Mouse (Mus musculus): ENCODE results near the gene Actr5. TPM values are rescaled to one million over a fixed set of nuclear protein-coding genes. Genes with fewer than 3 reads are reported as not detected.

Gene Actr5
- polyA plus RNA-seq, 1 experiment from 2014 or later: 18.4 TPM

DNA sequence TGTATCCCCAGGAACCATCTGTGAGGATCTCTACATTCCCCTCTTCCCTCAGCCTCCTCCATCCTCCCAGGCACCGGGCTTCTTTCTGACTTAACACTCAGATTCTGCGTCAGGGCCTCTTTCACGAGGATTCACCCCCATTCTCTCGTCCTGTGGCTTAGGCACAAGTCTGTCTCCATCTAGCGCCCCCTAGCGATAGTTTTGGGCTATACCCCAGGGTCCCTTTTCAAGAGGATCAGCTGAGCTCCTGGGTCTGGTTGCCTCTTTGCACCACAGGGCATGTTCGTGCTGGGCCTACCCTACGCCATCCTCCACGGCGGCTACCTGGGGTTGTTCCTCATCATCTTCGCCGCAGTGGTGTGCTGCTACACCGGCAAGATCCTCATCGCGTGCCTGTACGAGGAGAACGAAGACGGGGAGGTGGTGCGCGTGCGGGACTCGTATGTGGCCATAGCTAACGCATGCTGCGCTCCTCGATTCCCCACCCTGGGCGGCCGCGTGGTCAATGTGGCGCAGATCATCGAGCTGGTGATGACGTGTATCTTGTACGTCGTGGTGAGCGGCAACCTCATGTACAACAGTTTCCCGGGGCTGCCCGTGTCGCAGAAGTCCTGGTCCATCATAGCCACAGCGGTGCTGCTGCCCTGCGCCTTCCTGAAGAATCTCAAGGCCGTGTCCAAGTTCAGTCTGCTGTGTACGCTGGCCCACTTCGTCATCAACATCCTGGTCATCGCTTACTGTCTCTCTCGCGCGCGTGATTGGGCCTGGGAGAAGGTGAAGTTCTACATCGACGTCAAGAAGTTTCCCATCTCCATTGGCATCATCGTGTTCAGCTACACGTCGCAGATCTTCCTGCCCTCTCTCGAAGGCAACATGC, 10.9 kb upstream of the Actr5 start:
- peak; percentile 85 for DNase-seq (ENCODE audit: low spot score)

DNA sequence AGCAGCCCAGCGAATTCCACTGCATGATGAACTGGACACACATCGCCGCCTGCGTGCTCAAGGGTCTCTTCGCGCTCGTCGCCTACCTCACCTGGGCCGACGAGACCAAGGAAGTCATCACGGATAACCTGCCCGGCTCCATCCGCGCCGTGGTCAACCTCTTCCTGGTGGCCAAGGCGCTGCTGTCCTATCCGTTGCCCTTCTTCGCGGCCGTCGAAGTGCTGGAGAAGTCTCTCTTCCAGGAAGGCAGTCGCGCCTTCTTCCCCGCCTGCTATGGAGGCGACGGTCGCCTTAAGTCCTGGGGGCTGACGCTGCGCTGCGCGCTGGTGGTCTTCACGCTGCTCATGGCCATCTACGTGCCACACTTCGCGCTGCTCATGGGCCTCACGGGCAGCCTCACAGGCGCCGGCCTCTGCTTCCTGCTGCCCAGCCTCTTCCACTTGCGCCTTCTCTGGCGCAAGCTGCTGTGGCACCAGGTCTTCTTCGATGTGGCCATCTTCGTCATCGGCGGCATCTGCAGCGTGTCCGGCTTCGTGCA, 10.2 kb upstream of the Actr5 start:
- DNase-seq (ENCODE audit: low spot score): no peak

DNA sequence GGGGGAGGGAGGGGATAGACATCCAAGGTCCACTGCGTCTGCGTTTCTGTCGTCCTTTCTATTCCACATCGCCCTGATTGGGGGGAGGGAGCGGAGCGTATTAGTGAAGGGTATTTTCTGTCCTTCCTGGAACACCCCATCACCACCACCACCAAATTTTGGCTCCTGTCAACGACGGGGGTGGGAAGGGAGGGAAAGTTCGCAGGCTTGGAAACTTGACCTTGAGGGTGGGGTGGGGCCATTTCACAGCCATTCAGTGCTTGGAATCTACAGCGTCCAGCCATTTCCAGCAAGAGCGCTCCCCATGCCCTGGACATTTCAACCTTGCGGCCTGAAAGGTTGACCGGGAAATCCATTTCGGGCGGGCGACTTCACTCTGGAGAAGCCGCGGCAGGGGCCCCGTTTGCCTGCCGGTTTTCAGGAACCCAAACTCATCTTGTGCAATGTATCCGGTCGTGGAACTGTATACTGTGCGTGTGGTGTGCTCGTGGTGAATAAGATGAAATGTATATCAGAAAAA, 9.5 kb upstream of the Actr5 start:
- DNase-seq (ENCODE audit: low spot score): no peak

DNA sequence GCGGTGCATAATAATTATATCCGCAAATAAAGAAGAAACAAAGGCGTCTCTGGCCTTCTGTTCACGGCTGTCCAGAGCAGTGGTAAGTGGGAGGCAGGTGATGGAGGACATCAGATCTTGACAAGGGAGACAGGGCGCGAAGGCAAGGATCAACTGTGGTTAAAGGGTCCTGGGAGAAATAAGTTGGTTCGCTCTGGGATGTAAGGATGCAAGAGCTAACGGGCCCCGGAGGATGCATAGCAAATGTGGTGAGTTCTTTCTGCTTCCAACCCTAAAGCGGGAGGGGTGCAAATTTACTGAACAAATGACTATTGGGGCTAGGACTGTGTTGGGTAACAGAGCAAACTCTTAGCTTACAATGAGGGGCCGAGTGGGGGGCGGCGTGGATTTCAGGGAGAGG, 9.0 kb upstream of the Actr5 start:
- DNase-seq (ENCODE audit: low spot score): no peak

DNA sequence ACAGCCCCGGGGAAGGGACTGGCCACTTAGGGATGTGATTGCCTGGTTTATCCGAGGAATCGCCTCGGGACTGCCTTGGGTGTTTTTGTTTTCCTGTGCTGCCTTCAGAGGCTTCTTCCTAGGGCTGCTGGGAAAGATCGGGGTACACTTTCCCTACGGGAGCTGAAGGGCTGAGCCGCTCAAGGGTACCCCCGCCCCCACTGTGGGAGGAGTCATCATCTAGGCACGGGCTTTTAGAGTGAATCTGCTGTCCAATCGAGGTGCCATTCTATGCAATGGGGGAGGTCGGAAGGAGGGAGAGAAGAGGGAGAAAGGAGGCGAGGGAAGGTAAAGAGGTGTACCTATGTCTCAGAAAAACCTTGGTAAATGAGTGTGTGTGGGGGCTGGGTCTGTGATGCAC, 8.4 kb upstream of the Actr5 start:
- DNase-seq (ENCODE audit: low spot score): no peak

DNA sequence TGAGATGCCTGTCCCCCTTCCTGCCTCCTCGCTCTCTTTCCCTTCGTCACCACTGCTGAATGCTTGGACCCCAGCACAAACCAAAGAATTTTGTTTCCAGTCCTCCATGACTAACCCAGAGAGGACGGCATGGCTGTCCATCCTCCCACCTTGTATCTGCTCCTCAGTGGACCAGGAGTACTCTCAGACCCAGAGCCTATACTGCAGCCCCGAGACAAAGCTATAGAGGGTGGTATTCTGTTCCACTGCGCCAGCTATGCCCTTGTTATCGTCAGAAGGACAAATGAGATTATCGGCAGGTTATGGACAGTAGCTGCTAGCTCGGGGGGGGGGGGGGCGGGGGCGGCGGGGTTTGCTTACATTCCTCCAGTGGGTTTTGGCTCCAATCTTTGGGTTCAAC, 7.9 kb upstream of the Actr5 start:
- DNase-seq (ENCODE audit: low spot score): no peak

DNA sequence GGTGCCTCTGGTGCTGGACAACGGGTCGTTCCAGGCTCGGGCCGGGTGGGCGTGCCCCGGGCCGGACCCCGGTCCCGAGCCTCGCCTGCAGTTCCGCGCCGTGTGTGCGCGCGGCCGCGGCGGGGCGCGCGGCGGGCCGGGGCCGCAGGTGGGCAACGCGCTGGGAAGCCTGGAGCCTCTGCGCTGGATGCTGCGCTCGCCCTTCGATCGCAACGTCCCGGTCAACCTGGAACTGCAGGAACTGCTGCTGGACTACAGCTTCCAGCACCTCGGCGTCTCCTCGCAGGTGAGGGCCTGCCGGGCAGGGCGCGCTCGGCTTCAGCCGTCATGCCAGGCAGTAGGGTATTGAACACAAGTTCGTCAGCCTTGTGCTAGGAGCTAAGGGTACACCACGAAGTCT, 543 bp downstream of the Actr5 start:
- DNase-seq (ENCODE audit: low spot score): no peak

DNA sequence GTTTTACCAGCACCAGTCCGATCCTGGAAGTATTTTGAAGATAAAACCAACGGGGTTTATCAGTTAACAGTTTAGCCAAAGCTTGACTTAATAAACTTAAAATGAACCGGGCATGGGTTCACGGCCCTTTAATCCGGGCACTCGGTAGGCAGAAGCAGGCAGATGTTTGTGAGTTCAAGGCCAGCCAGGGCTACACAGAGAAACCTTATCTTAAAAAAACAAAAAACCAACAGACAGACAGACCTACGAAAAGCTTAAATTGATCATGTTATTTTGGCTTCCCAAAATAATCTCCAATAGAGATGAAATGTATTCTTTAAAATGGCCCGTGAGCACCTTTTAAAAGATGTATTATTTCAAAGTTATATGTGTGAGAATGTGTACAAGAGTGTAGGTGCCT, 1.0 kb downstream of the Actr5 start:
- no peak for DNase-seq (ENCODE audit: low spot score)

DNA sequence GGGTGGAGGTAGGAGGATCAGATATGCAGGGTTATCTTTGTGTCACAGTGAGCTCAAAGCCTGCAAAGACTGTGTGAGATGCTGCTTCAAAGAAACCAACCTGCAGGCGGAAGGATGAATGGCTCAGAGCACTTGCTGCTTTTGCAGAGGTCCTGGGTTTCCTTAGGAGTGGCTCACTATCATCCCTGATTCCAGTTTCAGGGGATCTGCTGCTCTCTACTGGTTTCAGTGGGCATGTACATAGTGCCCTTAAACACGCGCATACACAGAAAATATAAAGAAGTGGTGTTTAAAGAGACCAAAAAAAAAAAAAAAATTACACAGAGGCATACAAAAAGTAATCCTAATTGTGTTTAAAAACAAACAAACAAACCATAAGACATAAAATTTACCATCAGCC, 4.2 kb downstream of the Actr5 start:
- DNase-seq (ENCODE audit: low spot score): no peak

DNA sequence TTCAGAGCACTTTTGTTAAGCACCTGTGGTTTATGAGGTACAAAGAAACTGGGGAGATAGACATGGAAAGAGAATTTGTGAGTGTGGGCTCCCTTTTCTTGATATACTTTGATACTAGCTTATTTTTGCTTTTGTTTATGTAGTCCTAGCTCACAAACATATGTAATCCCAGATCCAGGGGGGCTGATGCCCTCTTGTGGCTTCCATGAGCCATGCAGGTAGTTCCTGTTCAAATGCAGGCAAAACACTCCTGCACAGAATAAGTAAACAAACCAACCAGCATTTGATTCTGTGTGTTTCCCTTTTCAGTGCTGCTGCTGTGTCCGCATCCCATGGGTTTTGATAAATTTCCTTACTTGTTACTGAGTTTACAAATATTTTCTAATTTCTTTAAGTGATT, 4.7 kb downstream of the Actr5 start:
- no peak for DNase-seq (ENCODE audit: low spot score)

DNA sequence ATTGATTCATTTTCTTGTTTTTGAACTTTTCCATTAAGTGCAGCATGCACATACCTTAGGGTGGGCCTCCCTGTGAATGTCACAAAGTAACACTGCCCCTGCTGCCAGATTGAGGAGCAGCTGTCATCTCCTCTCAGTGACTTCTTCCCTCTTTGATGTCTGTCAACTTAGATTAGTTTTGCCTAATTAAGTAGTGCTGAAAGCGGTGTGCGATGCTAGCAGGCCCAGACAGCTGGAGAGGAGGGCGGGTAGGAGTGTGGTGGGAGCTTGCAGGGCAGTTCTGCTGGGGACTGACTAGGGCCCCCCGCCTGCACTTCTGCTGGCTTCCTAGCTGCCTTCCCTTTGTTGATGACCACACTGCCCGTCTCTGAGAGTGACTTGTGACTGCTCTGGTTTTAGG, 7.2 kb downstream of the Actr5 start:
- DNase-seq (ENCODE audit: low spot score): no peak

DNA sequence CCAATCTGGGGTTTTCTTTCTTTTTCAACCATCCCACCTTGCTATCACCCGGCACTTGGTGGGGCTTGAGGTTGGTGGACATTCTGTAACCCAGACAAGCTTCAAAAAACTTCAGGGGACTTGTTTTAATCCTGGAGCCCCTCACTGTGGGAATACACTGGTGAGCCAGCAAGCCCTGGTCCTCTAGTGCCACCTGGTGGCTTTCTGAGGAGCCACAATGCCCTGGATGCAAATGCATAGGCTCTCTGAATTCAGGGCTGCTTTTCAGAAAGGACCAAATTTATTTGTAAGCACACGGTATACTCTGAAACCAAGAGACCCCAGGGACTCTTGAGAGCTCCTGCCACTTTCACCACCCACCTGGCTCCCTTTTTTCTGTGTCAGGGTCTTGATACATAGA, 17.2 kb downstream of the Actr5 start:
- DNase-seq (ENCODE audit: low spot score): peak; percentile 70

DNA sequence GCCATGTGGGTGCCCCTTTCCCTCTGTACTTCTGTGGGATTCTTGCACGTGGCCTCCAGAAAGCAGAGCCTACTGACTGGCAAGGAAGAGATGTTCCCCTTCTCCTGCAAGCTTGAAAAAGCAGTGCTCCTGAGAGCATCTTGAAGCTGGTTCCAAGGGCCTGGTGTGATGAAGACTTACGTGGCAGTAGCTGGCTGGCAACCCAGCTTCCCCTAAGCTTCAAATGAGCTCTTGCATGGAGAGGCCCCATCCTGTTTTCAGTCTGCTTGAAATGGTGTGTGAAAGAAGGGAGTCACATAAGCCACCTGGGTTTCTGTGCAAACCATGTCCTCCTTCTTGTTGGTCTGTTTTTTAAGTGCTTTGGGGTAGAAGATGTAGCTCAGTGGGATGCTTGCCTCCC, 17.9 kb downstream of the Actr5 start:
- DNase-seq (ENCODE audit: low spot score): no peak

DNA sequence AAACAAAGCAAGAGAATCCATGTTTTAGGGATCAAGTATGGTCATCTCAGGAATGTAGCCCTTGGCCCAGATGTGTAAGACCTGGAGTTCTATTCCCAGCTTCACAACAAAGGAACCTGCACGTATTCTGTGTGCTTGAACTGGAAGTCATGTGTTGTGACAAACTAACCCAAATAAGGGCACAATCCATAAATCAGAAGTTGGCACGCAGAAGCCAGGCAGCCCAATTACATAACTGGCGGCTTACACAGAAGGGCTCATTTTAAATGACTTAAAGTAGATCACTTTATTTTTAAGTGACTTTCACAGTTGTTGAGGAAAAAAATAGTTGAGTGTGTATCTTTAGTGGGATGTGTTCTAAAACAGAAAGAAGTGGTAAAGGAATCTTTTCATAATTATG, 19.1 kb downstream of the Actr5 start:
- no peak for DNase-seq (ENCODE audit: low spot score)

DNA sequence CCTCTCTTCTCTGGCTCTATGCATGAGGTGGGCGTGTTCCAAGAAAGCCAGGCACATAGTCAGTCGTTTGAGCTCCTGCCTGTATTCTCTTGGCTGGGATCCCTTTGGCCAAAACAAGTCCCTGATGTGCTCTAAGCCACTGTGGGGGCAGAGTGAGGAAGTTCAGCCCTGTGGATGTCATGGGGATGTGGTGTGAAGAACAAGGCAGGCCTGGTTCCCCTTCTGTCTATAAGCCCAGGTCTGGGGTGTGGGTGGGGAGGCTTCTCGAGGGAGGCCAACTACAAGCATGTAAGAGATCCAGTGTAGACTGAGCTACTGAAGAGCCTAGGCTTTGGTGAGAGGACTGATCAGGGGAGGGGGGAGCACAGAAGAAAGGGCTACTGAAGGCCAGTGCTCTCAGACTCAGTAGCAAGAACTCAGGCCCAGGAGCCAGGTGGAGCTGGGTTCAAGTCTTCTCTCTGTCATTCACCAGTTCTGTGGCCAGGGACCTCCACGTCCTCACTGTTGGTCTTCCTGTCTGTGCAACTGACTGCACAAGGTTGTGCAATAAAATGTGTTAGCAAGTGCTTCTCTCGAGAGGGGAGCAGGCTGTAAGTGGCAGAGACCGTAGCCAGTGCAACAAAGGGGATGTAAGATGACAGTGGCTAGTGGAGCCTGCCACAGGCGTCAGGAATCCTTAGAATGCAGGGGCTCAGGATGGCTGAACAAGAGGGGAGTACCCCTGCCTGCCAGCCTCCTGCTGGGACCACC, 26.6 kb downstream of the Actr5 start:
- no peak for DNase-seq (ENCODE audit: low spot score)

DNA sequence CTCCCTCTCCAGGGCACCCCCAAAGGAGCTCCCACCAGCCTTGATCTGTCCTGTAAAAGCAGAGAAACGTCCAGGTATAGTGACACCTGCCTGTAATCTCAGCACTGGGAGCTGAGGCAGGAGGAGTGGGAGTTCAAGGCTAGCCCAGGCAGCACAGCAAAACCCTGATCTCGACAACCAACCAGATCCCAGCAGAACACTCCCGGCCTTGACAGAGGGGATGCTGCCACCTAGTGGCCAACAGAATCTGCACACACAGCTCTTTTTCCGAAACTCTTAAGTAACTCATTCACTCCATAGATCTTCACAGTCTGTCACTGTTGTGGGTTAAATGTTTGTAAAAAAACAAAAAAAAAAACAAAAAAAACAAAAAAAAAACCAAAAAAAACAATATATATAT, 28.3 kb downstream of the Actr5 start:
- peak; percentile 83 for DNase-seq (ENCODE audit: low spot score)

DNA sequence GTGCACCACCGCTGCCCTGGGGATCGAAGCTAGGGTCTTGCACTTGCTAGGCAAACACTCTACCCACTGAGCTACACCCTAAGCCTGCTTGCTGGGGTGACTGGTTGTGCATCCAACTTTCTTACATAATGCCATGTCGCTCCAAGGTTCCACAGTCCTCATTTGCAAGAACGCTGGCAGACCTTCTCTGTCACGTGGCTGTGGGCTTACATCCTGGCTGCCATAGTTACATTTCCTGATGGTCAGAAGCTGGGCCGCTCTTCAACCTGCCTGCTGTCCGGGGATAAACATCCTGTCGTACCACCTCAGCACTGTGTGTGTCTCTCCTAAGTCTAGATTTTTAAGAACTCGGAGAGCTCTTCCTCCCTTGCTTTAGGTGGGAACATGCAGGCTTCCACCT, 30.0 kb downstream of the Actr5 start:
- no peak for DNase-seq (ENCODE audit: low spot score)

DNA sequence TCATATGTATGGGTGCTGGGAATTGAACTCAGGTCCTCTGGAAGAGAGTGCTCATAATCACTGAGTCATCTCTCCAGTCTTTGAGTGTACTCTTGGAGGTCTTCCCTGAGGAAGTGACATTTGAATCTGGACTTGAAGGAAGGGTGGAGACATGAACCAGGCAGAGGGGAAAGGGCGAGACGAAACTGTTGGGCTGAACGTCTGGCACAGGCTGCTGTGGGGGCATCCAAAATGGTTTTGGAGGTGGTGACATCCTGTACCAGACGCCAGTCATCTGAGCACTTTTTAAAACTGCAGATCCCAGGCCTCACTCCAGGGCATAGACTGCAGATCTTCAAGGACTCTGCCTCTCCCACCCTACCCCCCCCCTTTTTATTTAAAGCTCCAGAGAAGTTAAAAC, 31.1 kb downstream of the Actr5 start:
- no peak for DNase-seq (ENCODE audit: low spot score)

DNA sequence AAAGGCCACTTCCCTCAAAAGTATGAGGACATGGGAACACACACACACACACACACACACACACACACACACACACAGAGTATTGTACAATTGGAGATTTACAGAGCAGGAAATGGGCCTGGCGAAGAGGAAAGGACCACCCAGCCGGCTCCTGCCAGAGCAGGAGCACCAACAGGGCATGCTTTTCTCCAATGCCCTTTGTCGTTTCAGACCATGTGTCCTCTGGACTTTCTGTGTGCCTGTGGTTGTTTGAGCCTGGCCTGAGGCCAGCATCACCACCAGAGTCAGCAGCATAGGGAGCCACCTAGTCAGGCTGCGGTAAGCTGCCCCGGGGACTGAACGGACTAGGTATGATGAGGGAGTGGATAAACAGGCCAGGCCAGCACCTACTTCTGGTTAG, 34.1 kb downstream of the Actr5 start:
- DNase-seq (ENCODE audit: low spot score): no peak

DNA sequence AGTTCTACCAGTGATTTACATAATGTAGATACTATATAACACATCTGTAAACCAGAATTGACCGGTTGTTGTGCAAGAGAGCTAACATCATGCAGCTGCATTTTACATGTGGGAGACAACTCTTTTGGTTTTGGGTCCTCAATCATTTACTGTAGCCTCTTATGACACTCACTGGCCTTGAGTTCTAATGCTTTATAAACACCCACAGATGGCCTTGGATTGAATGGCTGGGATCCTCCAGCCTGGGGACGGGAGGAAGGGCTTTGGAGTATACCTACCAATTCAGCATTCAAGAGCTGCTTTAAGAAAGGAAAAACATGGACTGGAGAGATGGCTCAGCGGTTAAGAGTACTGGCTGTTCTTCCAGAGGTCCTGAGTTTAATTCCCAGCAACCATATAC, 34.7 kb downstream of the Actr5 start:
- DNase-seq (ENCODE audit: low spot score): no peak

DNA sequence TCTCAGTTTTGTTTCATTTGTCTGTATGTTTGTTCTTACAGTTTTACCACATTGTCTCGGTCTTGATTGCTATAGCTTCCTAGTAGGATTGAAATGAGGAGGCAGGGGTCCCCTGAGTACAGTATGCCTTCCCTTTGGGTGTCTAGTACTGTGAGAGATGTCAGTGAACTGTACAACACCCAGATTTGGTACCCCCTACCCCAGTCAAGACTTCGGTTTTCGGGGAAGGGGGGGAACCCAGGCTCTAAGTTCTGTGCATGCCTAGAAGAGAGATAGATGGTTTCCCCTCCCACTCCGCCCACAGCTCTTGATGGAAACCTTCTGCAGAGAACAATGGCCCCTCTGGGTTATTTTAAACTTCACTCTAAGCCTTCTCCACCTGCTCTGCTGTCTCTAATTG, 40.4 kb downstream of the Actr5 start, which contains the start of gene Ppp1r16b:
Gene Ppp1r16b, plus strand, starts transcription at position 301 of the 400 bp plus-strand sequence.
- no peak for DNase-seq (ENCODE audit: low spot score)

DNA sequence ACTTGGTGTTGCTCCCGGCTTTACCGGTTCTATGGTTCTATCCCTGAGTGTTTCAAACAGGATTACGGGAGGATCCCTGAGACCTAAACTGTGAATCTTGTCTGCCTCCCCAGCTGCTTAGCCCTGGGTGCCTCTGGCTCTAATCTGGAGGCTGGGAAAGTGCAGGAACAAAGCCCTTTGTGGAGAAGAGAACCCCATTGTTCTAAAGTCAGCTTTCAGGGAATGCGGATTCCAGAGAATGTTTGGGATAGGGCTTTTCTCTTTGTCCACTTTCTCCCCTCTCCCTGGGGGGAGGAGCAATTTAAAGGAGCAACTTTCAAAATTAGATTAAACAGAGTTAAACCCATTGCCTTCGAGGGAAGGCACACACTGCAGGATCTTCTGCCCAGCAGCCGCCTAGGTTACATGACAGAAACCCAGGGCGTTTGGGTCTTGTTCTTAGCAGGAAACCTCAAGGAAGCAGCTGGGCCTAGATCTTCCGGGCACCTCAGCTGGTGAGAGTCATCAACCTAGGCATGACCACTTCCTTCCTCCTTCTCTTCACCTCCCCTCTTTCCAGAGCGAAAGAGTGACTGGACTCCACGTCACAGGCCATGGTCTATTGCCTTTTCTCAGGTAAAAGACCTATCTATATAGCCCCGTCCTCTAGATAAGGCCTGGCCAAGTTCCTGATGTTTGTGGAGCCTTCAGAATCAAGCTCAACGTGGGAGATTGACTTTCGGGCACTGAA, 41.5 kb downstream of the Actr5 start:
- peak; percentile 89 for DNase-seq (ENCODE audit: low spot score)
